In genomic region chr12:85287809-85288485, GRCm38 (mm10) we compare ENCODE assay signal across 7 mouse cellular contexts. TPM values are rescaled to one million over a fixed set of nuclear protein-coding genes. Genes with fewer than 3 reads are reported as not detected.
DNase-seq lines count a peak whose midpoint lies in the region; ATAC-seq and TF ChIP-seq lines count a peak whose summit lies in the region.

Acyp1 (minus strand) TSS chr12:85288438.

- H3K27ac ChIP-seq in forebrain, postnatal 0 days (ENCODE audit: low read depth, low read length), result peak within 1 kb of the TSS; percentile 29; the same call in 1 of the 2 replicates
- peak within 1 kb of the TSS; percentile 83 for H3K27ac ChIP-seq in hindbrain, embryonic 10.5 days
- peak within 1 kb of the TSS; percentile 85 for H3K27ac ChIP-seq in limb, embryonic 10.5 days
- no peak within 1 kb of the TSS for H3K27ac ChIP-seq in midbrain, embryonic 11.5 days (ENCODE audit: low read depth, low read length)

- TF ChIP-seq CTCF in G1E (IDR thresholded peaks at IDR 0.05; ENCODE audit: low read depth, low read length), result no peak
- TF ChIP-seq CTCF in forebrain, postnatal 0 days (IDR thresholded peaks at IDR 0.05; ENCODE audit: low read depth), result no peak

- H3K4me3 ChIP-seq in G1E (ENCODE audit: low read depth, low read length), result peak within 1 kb of the TSS; percentile 73
- peak within 1 kb of the TSS; percentile 44 for H3K4me3 ChIP-seq in forebrain, postnatal 0 days (ENCODE audit: low read depth, low read length)
- peak within 1 kb of the TSS; percentile 66 for H3K4me3 ChIP-seq in hindbrain, embryonic 10.5 days
- H3K4me3 ChIP-seq in limb, embryonic 10.5 days, result peak within 1 kb of the TSS; percentile 67
- H3K4me3 ChIP-seq in midbrain, embryonic 11.5 days (ENCODE audit: low read depth, low read length), result peak within 1 kb of the TSS; percentile 47

- peak within 1 kb of the TSS; percentile 74 for H3K4me2 ChIP-seq in forebrain, postnatal 0 days (ENCODE audit: low read depth)
- H3K4me2 ChIP-seq in midbrain, embryonic 11.5 days, result peak within 1 kb of the TSS; percentile 84

- H3K27me3 ChIP-seq in G1E (ENCODE audit: insufficient read depth, low read length), result peaks cover 4% of the 10 kb centered on the region
- no peaks in the 10 kb centered on the region for H3K27me3 ChIP-seq in forebrain, postnatal 0 days (ENCODE audit: insufficient read depth, low read length)
- peaks cover 21% of the 10 kb centered on the region for H3K27me3 ChIP-seq in hindbrain, embryonic 10.5 days (ENCODE audit: insufficient read depth, poor library complexity, severe bottlenecking)
- peaks cover 21% of the 10 kb centered on the region for H3K27me3 ChIP-seq in limb, embryonic 10.5 days (ENCODE audit: low read depth, poor library complexity, severe bottlenecking)
- H3K27me3 ChIP-seq in midbrain, embryonic 11.5 days (ENCODE audit: control insufficient read depth, insufficient read depth, low read length), result no peaks in the 10 kb centered on the region

- H3K36me3 ChIP-seq in G1E (replicated peaks), result no peaks in the 10 kb centered on the region
- no peaks in the 10 kb centered on the region for H3K36me3 ChIP-seq in forebrain, postnatal 0 days (ENCODE audit: insufficient read depth)
- no peaks in the 10 kb centered on the region for H3K36me3 ChIP-seq in hindbrain, embryonic 10.5 days
- no peaks in the 10 kb centered on the region for H3K36me3 ChIP-seq in limb, embryonic 10.5 days
- H3K36me3 ChIP-seq in midbrain, embryonic 11.5 days (ENCODE audit: control insufficient read depth, insufficient read depth, low read length), result no peaks in the 10 kb centered on the region

- peaks cover 48% of the 10 kb centered on the region for H3K4me1 ChIP-seq in G1E (ENCODE audit: insufficient read depth, low read depth, low read length)
- 0 out of 2 replicates have a peak, but pooled peaks cover 5% of the 10 kb centered on the region for H3K4me1 ChIP-seq in forebrain, postnatal 0 days (ENCODE audit: insufficient read depth)
- peaks cover 17% of the 10 kb centered on the region for H3K4me1 ChIP-seq in hindbrain, embryonic 10.5 days (replicated peaks)
- peaks cover 31% of the 10 kb centered on the region for H3K4me1 ChIP-seq in limb, embryonic 10.5 days
- H3K4me1 ChIP-seq in midbrain, embryonic 11.5 days (ENCODE audit: control insufficient read depth, insufficient read depth, low read length), result peaks cover 4% of the 10 kb centered on the region; the same call in 1 of the 2 replicates

- DNase-seq in G1E (ENCODE audit: low spot score), result peak; percentile 76
- peak; percentile 31 for DNase-seq in adrenal gland, adult 8-10 months
- DNase-seq in forebrain, postnatal 0 days, result peak; percentile 14
- DNase-seq in hindbrain, embryonic 10.5 days (ENCODE audit: low spot score), result no peak
- no peak for DNase-seq in limb, embryonic 10.5 days (ENCODE audit: low spot score)
- DNase-seq in midbrain, embryonic 11.5 days (ENCODE audit: low spot score, missing footprints), result no peak
- no peak for DNase-seq in cerebellum, postnatal 10 days

- H3K9ac ChIP-seq in forebrain, postnatal 0 days, result peak within 1 kb of the TSS; percentile 39
- peak within 1 kb of the TSS; percentile 65 for H3K9ac ChIP-seq in midbrain, embryonic 11.5 days (ENCODE audit: low read length)

- H3K9me3 ChIP-seq in G1E (replicated peaks), result no peaks in the 10 kb centered on the region
- no peaks in the 10 kb centered on the region for H3K9me3 ChIP-seq in forebrain, postnatal 0 days (ENCODE audit: low read length)
- H3K9me3 ChIP-seq in hindbrain, embryonic 10.5 days, result no peaks in the 10 kb centered on the region
- no peaks in the 10 kb centered on the region for H3K9me3 ChIP-seq in limb, embryonic 10.5 days (replicated peaks)
- H3K9me3 ChIP-seq in midbrain, embryonic 11.5 days (ENCODE audit: control insufficient read depth, low read length), result no peaks in the 10 kb centered on the region

- 7% methylated on average over 21 of the region's 21 CpGs for WGBS in forebrain, postnatal 0 days
- 10% methylated on average over 21 of the region's 21 CpGs for WGBS in hindbrain, embryonic 10.5 days
- 8% methylated on average over 21 of the region's 21 CpGs for WGBS in limb, embryonic 10.5 days
- 7% methylated on average over 21 of the region's 21 CpGs for WGBS in midbrain, embryonic 11.5 days

- ATAC-seq in G1E (ENCODE audit: extremely low read depth, insufficient number of reproducible peaks, low FRiP score, poor library complexity, severe bottlenecking), result peak; percentile 25
- ATAC-seq in forebrain, postnatal 0 days, result peak; percentile 43
- ATAC-seq in midbrain, embryonic 11.5 days (ENCODE audit: low FRiP score), result peak; percentile 77

RNA-seq across cellular contexts. Expression of gene Acyp1, which starts in this region (rescaled TPM):
- total RNA-seq in G1E (2014; fragmentation: Nextera tagmentation), result 57.0 and 57.3 TPM in 2 replicates
- total RNA-seq in G1E (2017), result 285 and 291 TPM in 2 replicates
- 97.7 and 127 TPM in 2 replicates for polyA plus RNA-seq in G1E (2012)
- 10 to 100 TPM; 29.3 to 36.6 (median 32.8) TPM for total RNA-seq in adrenal gland, adult 8-10 months (2022)
- total RNA-seq in forebrain, postnatal 0 days (2014; rRNA removed), result 24.5 and 39.6 TPM in 2 replicates
- 44.4 and 50.7 TPM in 2 replicates for polyA plus RNA-seq in forebrain, postnatal 0 days (2015; fragmentation: Nextera tagmentation; extraction: Ambion mirVana)
- 59.2 and 75.5 TPM in 2 replicates for polyA plus RNA-seq in hindbrain, embryonic 10.5 days (2016; fragmentation: Nextera tagmentation; extraction: Ambion mirVana)
- 47.2 and 54.2 TPM in 2 replicates for polyA plus RNA-seq in limb, embryonic 10.5 days (2016; fragmentation: Nextera tagmentation; extraction: Ambion mirVana)
- polyA plus RNA-seq in midbrain, embryonic 11.5 days (2014; fragmentation: Nextera tagmentation; extraction: Ambion mirVana), result 68.0 and 69.5 TPM in 2 replicates

Comparison
In these comparisons a context has a peak if more than half of its experiments do, and no peak if none do; other contexts are left out.
1. ATAC-seq: peak in every context shown above with its lines; median percentile 77 in midbrain, embryonic 11.5 days; 43 in forebrain, postnatal 0 days; 25 in G1E.
2. DNase-seq: peak in G1E (single experiment), adrenal gland, adult 8-10 months (single experiment) and forebrain, postnatal 0 days (single experiment); none in hindbrain, embryonic 10.5 days (single experiment), limb, embryonic 10.5 days (single experiment), midbrain, embryonic 11.5 days (single experiment) and cerebellum, postnatal 10 days (0 of 2).
3. Peak in every context shown above with its lines, with median percentiles within 50 percentile points of each other: H3K4me3 ChIP-seq.